Mouse (Mus musculus) G1E (cell line): ENCODE results near the gene Plk5.

Source experiments
- CTCF ChIP-seq: IDR thresholded peaks from 2 replicates; pipeline ENCODE4 v1.5.1; 2012; ENCODE audit warnings: low read depth, low read length, inconsistent platforms, mixed read lengths
- GATA1 ChIP-seq: IDR thresholded peaks from 2 replicates; pipeline ENCODE4 v1.6.1; 2012; ENCODE audit warnings: borderline replicate concordance, low read length, inconsistent platforms, mixed read lengths
- POLR2AphosphoS5 ChIP-seq: IDR thresholded peaks from 2 replicates; pipeline ENCODE4 v1.6.1; 2012; ENCODE audit warnings: low read depth, low read length, inconsistent platforms; ENCODE audit not compliant: insufficient replicate concordance
- TAL1 ChIP-seq: conservative IDR thresholded peaks from 2 replicates; pipeline ENCODE4 v1.6.1; 2012; ENCODE audit warnings: low read depth, low read length, inconsistent platforms, mixed read lengths

- TF ChIP-seq CTCF (no peak), GATA1 (no peak), TAL1 (no peak), POLR2AphosphoS5 (no peak)
Observed at GRCm38 (mm10) chr10:80329273-80330081, 26.8 kb upstream of the Plk5 start, which contains the start of the genes Pcsk4 and Reep6.
